Mouse (Mus musculus) heart, adult 18-20 months (tissue): ENCODE measurements around the gene Tmem230. TPM values are rescaled to one million over a fixed set of nuclear protein-coding genes. Genes with fewer than 3 reads are reported as not detected.

ENCODE experiments used
- DNase-seq, 2 experiments: peaks; one replicate each; pipeline ENCODE4 v3.0.0; 2021 to 2022; ENCODE audit warnings: mixed read lengths in 1 of 2
- total RNA-seq, 2 experiments: library from RNA; stranded (reverse); gene quantifications; 2 replicates each; pipeline ENCODE4 v1.2.3; 2021

The Tmem230 gene
- total RNA-seq, 2 experiments from 2014 or later = 24.7 to 26.9 TPM

DNA sequence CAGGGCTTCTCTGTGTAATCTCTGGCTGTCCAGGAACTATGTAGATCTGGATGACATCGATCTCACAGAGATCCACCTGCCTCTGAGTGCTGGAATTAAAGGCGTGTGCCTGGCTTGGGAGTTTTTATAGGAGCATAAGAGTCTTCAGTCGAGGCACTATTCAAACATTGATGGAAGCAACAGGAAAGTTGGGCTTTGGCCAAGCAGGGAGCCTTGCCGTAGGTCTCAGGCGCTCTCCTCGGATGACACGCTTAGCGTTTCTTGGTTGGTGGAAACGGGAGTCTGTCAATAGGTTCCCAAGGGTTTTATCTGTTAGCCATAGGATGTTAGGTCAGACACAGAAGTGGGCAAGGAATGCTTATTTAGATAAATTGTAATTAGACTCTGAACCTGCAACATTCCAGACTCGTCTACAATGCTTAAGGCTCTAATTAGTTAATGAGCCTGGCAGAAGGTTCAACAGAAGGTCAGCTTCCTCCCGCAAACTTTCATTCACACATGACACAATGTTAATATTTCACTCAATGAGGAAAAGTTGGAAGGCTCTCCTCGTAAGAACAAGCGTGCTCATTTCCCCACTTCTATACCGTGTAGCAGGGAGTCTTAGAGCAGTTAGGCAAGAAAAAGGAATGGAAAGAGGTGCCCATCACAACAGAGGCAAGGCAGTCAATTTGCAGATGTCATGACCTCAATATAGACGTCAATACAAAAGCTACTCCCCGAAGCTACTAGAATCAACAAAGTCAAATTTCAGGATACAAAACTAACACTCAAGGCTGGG lies 13.4 kb downstream of the Tmem230 start:
- DNase-seq = no peak

GRCm38 (mm10) chr2:132232413-132232945 lies 15.1 kb downstream of the Tmem230 start:
- DNase-seq = no peak

DNA sequence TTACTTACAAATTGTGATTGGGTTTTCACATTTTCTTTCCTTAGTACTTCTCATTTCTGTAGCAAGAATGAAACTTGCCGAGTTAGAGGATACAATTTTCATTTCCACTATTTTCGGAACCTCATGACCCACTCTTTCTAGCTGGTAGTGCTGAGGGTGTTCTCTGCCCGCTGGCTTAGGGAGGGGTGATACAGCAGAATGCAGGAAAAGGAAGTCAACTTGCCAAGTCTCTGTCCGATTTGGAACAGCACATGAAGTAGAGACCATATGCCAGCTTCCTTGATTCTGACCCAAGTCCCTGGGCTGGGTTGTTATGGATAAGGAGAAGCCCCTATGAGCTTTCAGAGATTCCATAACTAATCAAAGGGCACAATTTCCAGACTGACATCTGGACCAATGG lies 23.2 kb downstream of the Tmem230 start:
- peak in 1 of 2 experiments; percentile 59 for DNase-seq

GRCm38 (mm10) chr2:132221611-132222073 lies 26.0 kb downstream of the Tmem230 start:
- peak; percentile 26 to 64 for DNase-seq

- peak; percentile 41 to 69 for DNase-seq
Observed at GRCm38 (mm10) chr2:132211995-132212656, 35.5 kb downstream of the Tmem230 start.

DNA sequence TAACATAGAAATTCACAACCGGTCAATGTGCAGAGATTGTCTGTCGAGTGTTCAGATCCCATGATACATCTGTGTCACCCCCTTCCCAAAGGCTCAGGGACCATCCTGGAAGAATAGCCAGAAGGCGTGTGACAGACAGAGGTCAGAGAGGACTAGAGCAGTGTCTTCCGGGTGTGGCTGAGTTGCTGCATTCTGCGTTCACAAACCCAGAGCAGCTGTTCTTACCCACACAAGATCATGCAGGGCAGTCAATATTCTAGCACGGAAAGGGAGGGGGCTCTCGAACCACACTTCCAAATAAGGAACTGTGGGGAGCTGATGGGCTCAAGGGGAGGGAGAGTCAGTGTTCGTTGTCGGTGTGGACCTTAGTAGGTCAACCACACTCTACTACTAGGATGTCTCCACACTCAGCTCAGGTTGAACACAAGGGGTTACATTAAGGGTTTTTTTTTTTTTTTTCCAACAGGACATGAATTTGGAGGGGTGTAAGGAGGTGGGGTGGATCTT lies 36.7 kb downstream of the Tmem230 start:
- no peak for DNase-seq

GRCm38 (mm10) chr2:132208246-132208881 lies 39.2 kb downstream of the Tmem230 start:
- DNase-seq = no peak

DNA sequence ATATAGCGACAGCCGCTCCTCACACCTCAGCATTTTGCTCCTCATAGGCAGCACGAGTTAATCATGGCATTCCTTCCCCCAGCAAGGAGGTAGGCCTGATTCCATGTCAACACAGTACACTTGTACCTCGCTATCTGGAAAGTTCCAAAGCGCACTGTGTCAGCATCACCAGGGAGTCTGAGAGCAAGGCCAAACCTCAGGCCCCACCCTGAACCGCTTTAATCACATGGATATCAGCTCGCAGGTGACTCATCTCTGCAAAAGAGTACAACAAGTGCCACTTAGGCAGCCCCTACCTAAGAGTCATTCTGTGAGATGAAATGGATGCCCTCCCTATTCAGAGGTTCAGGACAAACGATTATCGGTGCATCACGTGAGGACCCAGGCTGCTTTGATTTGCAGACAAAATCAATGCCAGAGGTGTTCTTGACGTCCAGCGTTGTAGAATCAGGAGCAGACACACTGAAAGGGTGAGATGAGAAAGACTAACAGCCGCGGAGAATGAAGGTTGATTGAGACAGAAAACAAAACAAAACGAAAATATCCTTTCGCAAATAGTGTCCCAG lies 41.2 kb downstream of the Tmem230 start:
- DNase-seq = no peak

- no peak for DNase-seq
Observed at GRCm38 (mm10) chr2:132205549-132205948, 42.1 kb downstream of the Tmem230 start.

DNA sequence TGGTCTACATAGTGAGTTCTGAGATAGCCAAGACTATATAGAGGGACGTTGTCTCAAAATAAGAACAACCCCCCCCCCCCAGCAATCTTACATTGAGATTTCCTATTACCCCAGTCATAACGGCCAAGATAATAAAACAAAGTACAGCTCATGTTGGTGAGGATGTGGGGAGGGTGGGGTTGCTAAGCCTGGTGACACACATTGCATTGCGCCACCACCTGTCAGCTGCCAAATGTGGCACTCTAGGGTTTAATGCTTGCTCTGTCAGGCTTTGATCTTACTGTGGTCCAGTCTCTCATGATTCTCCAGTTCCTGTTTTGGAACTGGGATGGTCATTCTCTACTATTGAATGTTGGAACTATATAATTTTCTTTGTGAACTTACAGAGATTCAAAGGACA lies 43.8 kb downstream of the Tmem230 start:
- DNase-seq = no peak

DNA sequence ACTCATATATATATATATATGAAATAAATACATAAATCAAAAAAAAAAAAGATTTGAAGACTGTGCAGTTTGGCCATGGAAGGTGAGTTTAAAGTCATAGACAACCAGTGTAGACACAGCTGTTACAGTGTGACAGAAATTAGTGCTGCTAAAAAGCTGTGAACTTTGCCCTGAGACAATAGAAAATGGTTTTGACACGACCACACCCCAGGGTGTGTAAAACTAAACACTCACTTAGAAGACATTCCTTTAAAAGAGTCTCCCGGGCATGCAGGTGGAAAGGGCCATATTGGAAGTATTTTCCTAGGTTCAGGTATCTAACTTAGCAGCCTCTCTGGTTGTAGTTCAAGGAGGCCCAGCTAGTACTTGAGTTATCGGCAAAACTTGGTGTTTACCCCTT lies 44.4 kb downstream of the Tmem230 start:
- DNase-seq = no peak

- no peak for DNase-seq
Observed at GRCm38 (mm10) chr2:132198017-132198933, 49.3 kb downstream of the Tmem230 start.

DNA sequence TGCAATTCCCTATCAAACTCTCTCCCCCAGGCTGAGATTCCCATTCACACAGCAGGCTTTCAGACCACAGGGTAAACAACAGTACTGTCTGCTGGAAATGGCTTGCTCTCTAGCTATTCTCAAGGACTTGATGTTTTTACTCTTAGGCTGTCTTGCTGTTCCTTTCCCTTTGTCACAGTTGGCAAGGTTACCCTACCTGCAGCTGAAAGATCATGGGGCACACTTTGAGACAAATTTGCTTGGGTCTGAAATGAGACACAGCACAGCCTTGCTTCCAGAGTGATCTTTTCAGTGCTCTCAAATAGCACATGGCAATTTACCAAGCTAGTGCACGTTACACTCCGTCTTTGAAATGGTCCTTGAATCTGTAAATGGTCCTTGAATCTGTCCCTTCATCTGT lies 52.0 kb downstream of the Tmem230 start:
- no peak for DNase-seq

- no peak for DNase-seq
Observed at GRCm38 (mm10) chr2:132190602-132191161, 56.9 kb downstream of the Tmem230 start.

Other genes starting within 250 kb of the Tmem230 start
- 10 to 100 TPM in 1 of 2 experiments, 1 to 10 TPM in 1; 7.7 to 11.7 TPM for gene Rassf2, start 217.5 kb downstream of the Tmem230 start, total RNA-seq
- 10 to 100 TPM; 12.4 to 14.9 TPM for gene Slc23a2, start 102.7 kb downstream of the Tmem230 start, total RNA-seq
- 10 to 100 TPM; 40.6 to 41.8 TPM for gene Pcna, start 5.5 kb upstream of the Tmem230 start, total RNA-seq
- gene Cds2, start 15.3 kb upstream of the Tmem230 start, total RNA-seq = 10 to 100 TPM; 81.6 to 88.8 TPM
- under 1 TPM; 0.10 to 0.12 TPM for gene Prokr2, start 137.6 kb upstream of the Tmem230 start, total RNA-seq